Mouse (Mus musculus) gastrocnemius, adult 2 months (tissue): ENCODE measurements around the gene Wdr83os. TPM values are rescaled to one million over a fixed set of nuclear protein-coding genes. Genes with fewer than 3 reads are reported as not detected.
"Not testable (repeated sequence)": the region's sequence is repeated elsewhere in the genome, so short reads cannot be mapped to it uniquely, and the experiment has no call there.

Source experiments
- DNase-seq: peaks from one replicate; pipeline ENCODE4 v3.0.0; 2022
- H3K27ac ChIP-seq: fragments of 200-600 bp; 2 replicates; pipeline ENCODE4 v1.8.1; 2022; ENCODE audit warnings: mild to moderate bottlenecking
- H3K4me3 ChIP-seq: fragments of 200-600 bp; 2 replicates; pipeline ENCODE4 v1.8.1; 2022; ENCODE audit warnings: mild to moderate bottlenecking, moderate library complexity
- CTCF ChIP-seq: fragments of 200-600 bp; IDR thresholded peaks from 2 replicates; pipeline ENCODE4 v1.8.1; 2022; ENCODE audit warnings: antibody characterized with exemption, mild to moderate bottlenecking, moderate library complexity
- intact Hi-C: fragments of 180-260 bp; cut with DNase I; formaldehyde crosslinking; loops from one replicate; pipeline ENCODE4 v1.15.1; 2025
- total RNA-seq, 2 experiments: library from RNA; stranded (reverse); gene quantifications; 2 replicates each; pipeline ENCODE4 v1.2.3; 2021

Gene Wdr83os
- total RNA-seq, 2 experiments from 2014 or later, result 44.2 to 44.9 TPM

GRCm38 (mm10) chr8:85076001-85076400 lies 4.5 kb upstream of the Wdr83os start:
- peak; percentile 51 for TF ChIP-seq CTCF
- intact Hi-C loops, result loop anchor here (2.0 to 10.0 kb wide), 3 partner anchors 95 to 329 kb away; partner anchors contain the start of genes Orc6 and Vps35
- no peak overlapping the region for H3K27ac ChIP-seq
- DNase-seq, result peak; percentile 60
- H3K4me3 ChIP-seq, result no peak overlapping the region

- Histone ChIP-seq H3K27ac (peak overlapping the region; percentile 70), H3K4me3 (no peak overlapping the region)
- TF ChIP-seq CTCF, result no peak; the same call in 1 of the 2 replicates
- intact Hi-C loops, result loop anchor here (2.0 to 10.0 kb wide), 3 partner anchors 94 to 328 kb away; partner anchors contain the start of genes Orc6 and Vps35
- peak; percentile 81 for DNase-seq
These were observed 3.5 kb upstream of the Wdr83os start for GRCm38 (mm10) chr8:85076993-85077392.

- intact Hi-C loops, result no loop called here
- no peak for DNase-seq
- no peak for TF ChIP-seq CTCF
- Histone ChIP-seq H3K4me3 (peak overlapping the region; percentile 98), H3K27ac (peak overlapping the region; percentile 92)
These were observed 367 bp upstream of the Wdr83os start for GRCm38 (mm10) chr8:85080214-85080531.

GRCm38 (mm10) chr8:85081216-85081555 lies 646 bp downstream of the Wdr83os start, which contains the start of gene Wdr83:
TSS of gene Wdr83 (minus strand) at chr8:85081306.
- intact Hi-C loops, result no loop called here
- H3K27ac ChIP-seq, result peak within 1 kb of the TSS; percentile 92
- no peak for TF ChIP-seq CTCF
- H3K4me3 ChIP-seq, result peak within 1 kb of the TSS; percentile 98
- DNase-seq, result peak; percentile 38

GRCm38 (mm10) chr8:85082169-85082568 lies 1.6 kb downstream of the Wdr83os start:
- DNase-seq, intact Hi-C loops, H3K27ac ChIP-seq, H3K4me3 ChIP-seq: not testable (repeated sequence)

- peak; percentile 93 for DNase-seq
- peak; percentile 29 for TF ChIP-seq CTCF
- peak within 1 kb of the TSS; percentile 89 for H3K27ac ChIP-seq
- intact Hi-C loops, result no loop called here
- peak within 1 kb of the TSS; percentile 89 for H3K4me3 ChIP-seq
These were observed 2.7 kb downstream of the Wdr83os start, which contains the start of gene Man2b1 for GRCm38 (mm10) chr8:85083108-85083813. TSS of gene Man2b1 (plus strand) at chr8:85083270.

- no peak for TF ChIP-seq CTCF
- H3K4me3 ChIP-seq, result peak overlapping the region; percentile 89; the same call in 1 of the 2 replicates
- no peak overlapping the region for H3K27ac ChIP-seq
- no peak for DNase-seq
- intact Hi-C loops, result no loop called here
These were observed 4.1 kb downstream of the Wdr83os start for GRCm38 (mm10) chr8:85084633-85085032.

GRCm38 (mm10) chr8:85086238-85086637 lies 5.7 kb downstream of the Wdr83os start:
- intact Hi-C loops, result no loop called here
- no peak overlapping the region for H3K27ac ChIP-seq

GRCm38 (mm10) chr8:85088771-85089170 lies 8.2 kb downstream of the Wdr83os start:
- DNase-seq, result no peak
- Histone ChIP-seq H3K4me3 (no peak overlapping the region), H3K27ac (no peak overlapping the region)
- TF ChIP-seq CTCF, result no peak
- intact Hi-C loops, result no loop called here

More at GRCm38 (mm10) chr8:85086238-85086637, 5.7 kb downstream of the Wdr83os start:
- DNase-seq, result no peak
- H3K4me3 ChIP-seq, result no peak overlapping the region
- TF ChIP-seq CTCF, result peak; percentile 46

- Histone ChIP-seq H3K27ac (no peak overlapping the region), H3K4me3 (no peak overlapping the region)
- intact Hi-C loops, result no loop called here
- no peak for DNase-seq
- no peak for TF ChIP-seq CTCF
These were observed 10.3 kb downstream of the Wdr83os start for GRCm38 (mm10) chr8:85090856-85091255.

GRCm38 (mm10) chr8:85091526-85092090 lies 11.1 kb downstream of the Wdr83os start:
- no peak for TF ChIP-seq CTCF
- intact Hi-C loops, result no loop called here
- no peak for DNase-seq
- H3K4me3 ChIP-seq, result no peak overlapping the region
- no peak overlapping the region for H3K27ac ChIP-seq

- Histone ChIP-seq H3K27ac (no peak overlapping the region), H3K4me3 (no peak overlapping the region)
- intact Hi-C loops, result no loop called here
- DNase-seq, result no peak
- TF ChIP-seq CTCF, result no peak
These were observed 14.5 kb downstream of the Wdr83os start for GRCm38 (mm10) chr8:85095051-85095450.

GRCm38 (mm10) chr8:85095566-85095965 lies 15.0 kb downstream of the Wdr83os start:
- no peak for TF ChIP-seq CTCF
- intact Hi-C loops, result no loop called here
- DNase-seq, result no peak
- Histone ChIP-seq H3K4me3 (no peak overlapping the region), H3K27ac (no peak overlapping the region)

GRCm38 (mm10) chr8:85096196-85096595 lies 15.7 kb downstream of the Wdr83os start:
- DNase-seq, result no peak
- Histone ChIP-seq H3K4me3 (no peak overlapping the region), H3K27ac (no peak overlapping the region)
- intact Hi-C loops, result no loop called here
- no peak for TF ChIP-seq CTCF
